Mouse (Mus musculus) liver, embryonic 14.5 days (tissue): ENCODE data around the gene Sh3bp2.
A peak's percentile ranks its signal among the peaks of the same experiment; 100 is the strongest.

ENCODE experiments used
- CTCF ChIP-seq: IDR thresholded peaks from 2 replicates; pipeline ENCODE4 v1.5.1; 2016; ENCODE audit warnings: antibody characterized with exemption, low read depth, control low read depth
- EP300 ChIP-seq: IDR thresholded peaks from 2 replicates; pipeline ENCODE4 v1.6.1; 2016; ENCODE audit warnings: antibody characterized with exemption, low read depth

- peak; percentile 27 for TF ChIP-seq CTCF
- no peak for TF ChIP-seq EP300
Measured at GRCm38 (mm10) chr5:34489418-34489787, 36.2 kb upstream of the Sh3bp2 start.
